In the genomic region with DNA sequence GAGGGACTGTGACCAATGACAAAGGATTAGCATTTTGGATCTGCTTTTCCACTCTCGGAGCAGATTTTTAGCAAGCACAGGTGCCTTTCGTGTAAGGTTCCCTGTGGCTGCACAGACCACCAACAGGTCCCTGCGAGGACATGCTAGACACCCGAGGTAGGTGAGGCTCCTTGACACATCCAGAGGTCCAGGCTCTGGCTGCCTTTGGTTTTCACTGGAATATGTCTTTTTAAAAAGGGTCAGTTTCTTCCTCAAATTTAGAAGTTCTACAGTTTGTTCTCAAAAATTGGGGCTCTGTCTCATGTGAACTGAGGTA, we compare ENCODE assay signal across 8 mouse cellular contexts. TPM values are rescaled to one million over a fixed set of nuclear protein-coding genes. Genes with fewer than 3 reads are reported as not detected.
A peak's percentile ranks its signal among the peaks of the same experiment; 100 is the strongest.
DNase-seq lines count a peak whose midpoint lies in the region; ATAC-seq lines count a peak whose summit lies in the region.

No protein-coding gene starts in this region.

- peak overlapping the region; percentile 43 for H3K4me3 ChIP-seq in kidney, embryonic 15.5 days (replicated peaks)
- H3K4me3 ChIP-seq in embryonic facial prominence, embryonic 10.5 days = peak overlapping the region; percentile 53
- H3K4me3 ChIP-seq in hindbrain, embryonic 16.5 days (ENCODE audit: low read length) = peak overlapping the region; percentile 42
- H3K4me3 ChIP-seq in midbrain, embryonic 15.5 days = peak overlapping the region; percentile 31

- H3K4me2 ChIP-seq in kidney, embryonic 15.5 days = peak overlapping the region; percentile 72
- peak overlapping the region; percentile 77 for H3K4me2 ChIP-seq in hindbrain, embryonic 16.5 days (ENCODE audit: low read length)
- peak overlapping the region; percentile 58 for H3K4me2 ChIP-seq in midbrain, embryonic 15.5 days

- peak overlapping the region; percentile 53 for H3K9ac ChIP-seq in kidney, embryonic 15.5 days
- peak overlapping the region; percentile 60; the same call in 1 of the 2 replicates for H3K9ac ChIP-seq in hindbrain, embryonic 16.5 days (ENCODE audit: low read depth, low read length)
- peak overlapping the region; percentile 33 for H3K9ac ChIP-seq in midbrain, embryonic 15.5 days

- no peaks in the 10 kb centered on the region for H3K9me3 ChIP-seq in kidney, embryonic 15.5 days (replicated peaks)
- no peaks in the 10 kb centered on the region for H3K9me3 ChIP-seq in embryonic facial prominence, embryonic 10.5 days
- H3K9me3 ChIP-seq in hindbrain, embryonic 16.5 days (ENCODE audit: control insufficient read depth, low read length) = no peaks in the 10 kb centered on the region
- H3K9me3 ChIP-seq in midbrain, embryonic 15.5 days = no peaks in the 10 kb centered on the region

- H3K36me3 ChIP-seq in kidney, embryonic 15.5 days = no peaks in the 10 kb centered on the region
- H3K36me3 ChIP-seq in embryonic facial prominence, embryonic 10.5 days (replicated peaks) = no peaks in the 10 kb centered on the region
- no peaks in the 10 kb centered on the region for H3K36me3 ChIP-seq in hindbrain, embryonic 16.5 days (ENCODE audit: control insufficient read depth, insufficient read depth, low read length)
- no peaks in the 10 kb centered on the region for H3K36me3 ChIP-seq in midbrain, embryonic 15.5 days (replicated peaks)

- WGBS in kidney, embryonic 15.5 days = 4% methylated on average over 4 of the region's 4 CpGs
- WGBS in embryonic facial prominence, embryonic 10.5 days = 2% methylated on average over 4 of the region's 4 CpGs
- whole genome bisulfite sequencing in hindbrain, embryonic 16.5 days = 3% methylated on average over 4 of the region's 4 CpGs
- 5% methylated on average over 4 of the region's 4 CpGs for WGBS in midbrain, embryonic 15.5 days

- DNase-seq in kidney, adult 11 months = no peak
- DNase-seq in embryonic facial prominence, embryonic 10.5 days (ENCODE audit: low spot score) = no peak
- DNase-seq in adipocyte (ENCODE audit: low spot score) = no peak
- no peak for DNase-seq in left cerebral cortex, adult 8-10 months (ENCODE audit: low spot score in 2 of 2)
- DNase-seq in thymus, adult 18-20 months = no peak

- H3K27ac ChIP-seq in kidney, embryonic 15.5 days = peak overlapping the region; percentile 81
- H3K27ac ChIP-seq in embryonic facial prominence, embryonic 10.5 days (replicated peaks) = peak overlapping the region; percentile 69
- peak overlapping the region; percentile 40; the same call in 1 of the 2 replicates for H3K27ac ChIP-seq in hindbrain, embryonic 16.5 days (ENCODE audit: low read depth, low read length)
- peak overlapping the region; percentile 70 for H3K27ac ChIP-seq in midbrain, embryonic 15.5 days

- H3K27me3 ChIP-seq in kidney, embryonic 15.5 days = no peaks in the 10 kb centered on the region
- no peaks in the 10 kb centered on the region for H3K27me3 ChIP-seq in embryonic facial prominence, embryonic 10.5 days (replicated peaks; ENCODE audit: low read depth, poor library complexity, severe bottlenecking)
- H3K27me3 ChIP-seq in hindbrain, embryonic 16.5 days (replicated peaks; ENCODE audit: control insufficient read depth, insufficient read depth, low read length) = no peaks in the 10 kb centered on the region
- no peaks in the 10 kb centered on the region for H3K27me3 ChIP-seq in midbrain, embryonic 15.5 days (replicated peaks)

- no peak; the same call in 1 of the 2 replicates for ATAC-seq in kidney, embryonic 15.5 days (replicated peaks; ENCODE audit: low FRiP score)
- ATAC-seq in hindbrain, embryonic 16.5 days = no peak
- ATAC-seq in midbrain, embryonic 15.5 days (replicated peaks) = 0 out of 2 replicates have a peak, but pooled peaks have one; percentile 8

- H3K4me1 ChIP-seq in kidney, embryonic 15.5 days = peaks cover 30% of the 10 kb centered on the region
- H3K4me1 ChIP-seq in embryonic facial prominence, embryonic 10.5 days = peaks cover 73% of the 10 kb centered on the region
- peaks cover 15% of the 10 kb centered on the region for H3K4me1 ChIP-seq in hindbrain, embryonic 16.5 days (ENCODE audit: control insufficient read depth, insufficient read depth, low read depth, low read length)
- H3K4me1 ChIP-seq in midbrain, embryonic 15.5 days = peaks cover 39% of the 10 kb centered on the region

RNA-seq across cellular contexts. Expression of gene Maml3, which starts 34.8 kb away (rescaled TPM):
- 6.2 and 7.8 TPM in 2 replicates for polyA plus RNA-seq in kidney, embryonic 15.5 days (2015; fragmentation: Nextera tagmentation; extraction: Ambion mirVana)
- 5.5 and 6.0 TPM in 2 replicates for polyA plus RNA-seq in embryonic facial prominence, embryonic 10.5 days (2016; fragmentation: Nextera tagmentation; extraction: Ambion mirVana)
- polyA plus RNA-seq in hindbrain, embryonic 16.5 days (2015; fragmentation: Nextera tagmentation; extraction: Ambion mirVana) = 5.2 and 6.2 TPM in 2 replicates
- 7.7 and 8.6 TPM in 2 replicates for polyA plus RNA-seq in midbrain, embryonic 15.5 days (2015; fragmentation: Nextera tagmentation; extraction: Ambion mirVana)
- total RNA-seq in left cerebral cortex, adult 8-10 months (2022) = 1 to 10 TPM; 6.7 to 8.3 (median 7.1) TPM
